Mouse (Mus musculus) layer of hippocampus, adult 2 months (tissue): Measurements from ENCODE around the gene Slco4a1. TPM values are rescaled to one million over a fixed set of nuclear protein-coding genes. Genes with fewer than 3 reads are reported as not detected.

ENCODE experiments used
- DNase-seq, 2 experiments: peaks; one replicate each; pipeline ENCODE4 v3.0.0; 2022; ENCODE audit warnings: low spot score in 2 of 2
- H3K27ac ChIP-seq: fragments of 200-600 bp; 2 replicates; pipeline ENCODE4 v1.8.1; 2022
- H3K4me3 ChIP-seq: fragments of 200-600 bp; 2 replicates; pipeline ENCODE4 v1.8.1; 2022; ENCODE audit warnings: mild to moderate bottlenecking
- CTCF ChIP-seq: fragments of 200-600 bp; conservative IDR thresholded peaks from 2 replicates; pipeline ENCODE4 v1.8.1; 2022; ENCODE audit warnings: antibody characterized with exemption, mild to moderate bottlenecking, moderate library complexity
- total RNA-seq, 2 experiments: library from RNA; stranded (reverse); gene quantifications; 2 replicates each; pipeline ENCODE4 v1.2.3; 2021

Slco4a1 gene
- total RNA-seq, 2 experiments from 2014 or later = 1.3 to 1.8 TPM

DNA sequence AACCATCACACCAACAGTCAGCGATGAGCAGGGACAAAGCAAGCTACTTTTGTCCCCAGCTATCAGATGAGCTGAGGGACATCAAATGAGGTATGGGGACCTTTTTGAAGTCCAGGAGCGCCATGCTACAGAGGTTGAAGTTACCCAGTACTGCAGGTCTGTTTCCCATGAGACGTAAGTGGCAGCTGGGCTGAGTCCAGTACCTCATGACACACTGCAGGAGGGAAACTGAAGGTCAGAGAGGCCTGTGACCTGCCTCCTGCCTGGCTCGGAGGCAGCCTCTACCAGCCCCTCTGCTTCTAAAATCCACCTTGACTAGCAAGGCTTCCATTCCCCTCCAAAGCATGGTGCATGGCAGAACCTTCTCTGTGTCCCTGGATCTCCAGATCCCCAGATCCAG lies 3.4 kb downstream of the Slco4a1 start:
- Histone ChIP-seq H3K27ac (no peak overlapping the region), H3K4me3 (no peak overlapping the region)
- no peak for TF ChIP-seq CTCF
- DNase-seq = no peak

DNA sequence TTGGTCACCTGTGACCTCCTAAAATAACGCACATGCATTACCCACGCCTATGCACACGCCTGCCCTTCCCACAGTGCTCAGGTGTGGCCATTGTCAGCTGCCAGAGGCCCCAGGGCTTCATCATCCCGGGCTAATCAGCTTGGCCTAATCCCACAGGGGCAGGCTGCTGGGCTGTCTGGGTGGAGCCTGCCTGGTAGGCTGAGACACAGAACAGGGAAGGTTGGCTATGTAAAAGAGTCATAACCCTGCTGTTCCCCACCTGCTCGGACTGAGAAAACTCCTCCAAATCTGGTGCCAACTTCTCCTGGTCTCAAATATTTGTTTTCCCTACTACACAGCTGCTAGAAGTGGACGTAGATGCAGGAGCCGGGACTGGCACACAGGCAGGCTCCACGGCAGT lies 4.8 kb downstream of the Slco4a1 start:
- no peak for TF ChIP-seq CTCF
- H3K27ac ChIP-seq = no peak overlapping the region
- DNase-seq = no peak
- H3K4me3 ChIP-seq = no peak overlapping the region

DNA sequence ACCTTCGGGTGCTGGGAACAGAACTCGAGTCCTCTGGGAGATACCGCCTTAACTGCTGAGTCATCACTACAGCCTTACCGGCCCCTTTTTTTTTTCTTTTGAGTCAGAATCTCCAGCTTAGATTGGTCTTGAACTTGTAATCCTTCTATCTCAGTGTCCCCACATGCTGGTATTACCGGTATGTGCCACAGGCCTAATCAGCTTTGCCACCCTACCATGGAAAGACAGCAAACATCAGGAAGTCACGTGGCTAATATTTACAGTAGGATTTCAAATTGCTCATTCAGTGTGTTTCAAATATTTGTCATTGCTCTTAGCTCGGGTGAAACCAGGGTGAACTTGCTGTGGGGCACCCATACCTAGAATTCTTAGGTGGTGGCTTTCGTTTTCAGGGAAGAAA lies 6.5 kb downstream of the Slco4a1 start:
- TF ChIP-seq CTCF = no peak
- Histone ChIP-seq H3K27ac (no peak overlapping the region), H3K4me3 (no peak overlapping the region)
- no peak for DNase-seq

DNA sequence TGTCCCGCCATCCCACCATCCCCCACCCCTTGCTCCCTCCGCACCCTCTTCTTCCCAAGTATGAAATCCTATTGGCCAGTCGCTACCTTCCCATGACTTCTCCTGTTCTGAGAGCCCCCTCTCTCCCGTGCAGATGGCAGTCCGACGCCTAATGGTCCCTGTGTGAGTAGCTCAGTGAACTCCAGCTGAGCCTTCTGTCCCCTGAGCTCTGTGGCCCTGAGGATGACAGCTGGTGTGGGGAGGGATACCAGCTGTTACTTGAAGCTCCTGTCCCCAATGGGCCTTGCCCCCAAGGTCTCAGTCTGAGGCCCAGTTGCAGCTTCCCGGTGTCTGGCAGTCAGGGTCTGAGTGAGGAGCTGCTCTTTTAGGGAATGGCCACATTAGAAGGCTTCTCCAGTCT lies 10.5 kb downstream of the Slco4a1 start:
- DNase-seq = no peak
- no peak for TF ChIP-seq CTCF
- H3K27ac ChIP-seq = no peak overlapping the region
- H3K4me3 ChIP-seq = no peak overlapping the region

DNA sequence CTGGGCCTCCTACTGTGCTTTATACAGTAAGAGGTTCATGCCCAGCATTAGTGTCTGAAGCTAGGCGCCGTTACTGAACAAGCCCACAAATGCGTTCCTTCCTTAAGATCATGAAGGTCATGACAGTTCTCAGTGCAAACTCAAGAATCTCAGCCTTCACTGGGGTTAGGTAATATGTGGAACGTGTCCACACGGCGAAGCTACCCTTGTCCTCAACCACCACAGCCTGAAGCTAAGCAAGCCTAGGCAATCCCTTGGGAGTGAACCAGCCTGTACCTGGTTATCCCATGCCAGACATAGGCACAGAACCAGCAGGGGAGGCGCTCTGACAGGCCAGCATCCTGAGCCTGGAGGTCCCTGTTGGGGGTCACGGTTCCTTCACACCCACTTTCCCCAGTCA lies 12.8 kb downstream of the Slco4a1 start:
- DNase-seq = no peak
- Histone ChIP-seq H3K27ac (no peak overlapping the region), H3K4me3 (no peak overlapping the region)
- no peak for TF ChIP-seq CTCF

DNA sequence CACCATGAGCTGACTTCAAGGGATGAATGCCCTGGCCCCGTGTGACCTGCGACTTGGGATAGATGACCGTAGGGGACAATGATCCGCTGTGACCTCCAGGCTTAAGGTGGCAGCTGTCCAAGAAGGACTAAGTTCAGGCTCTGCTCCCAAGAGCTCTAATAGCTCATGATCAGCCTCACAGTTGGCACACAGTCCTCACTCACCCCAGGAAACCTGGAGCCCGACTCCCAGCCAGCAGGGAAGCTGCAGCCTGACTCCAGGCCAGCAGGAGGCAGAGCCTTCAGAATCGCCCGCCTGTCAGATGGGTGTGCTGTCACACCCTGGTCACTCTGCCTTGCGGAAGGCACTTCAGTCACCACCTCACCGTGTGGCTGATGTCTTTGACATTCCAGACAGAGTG lies 13.7 kb downstream of the Slco4a1 start:
- no peak for DNase-seq
- H3K4me3 ChIP-seq = no peak overlapping the region
- no peak overlapping the region for H3K27ac ChIP-seq
- peak; percentile 42 for TF ChIP-seq CTCF

DNA sequence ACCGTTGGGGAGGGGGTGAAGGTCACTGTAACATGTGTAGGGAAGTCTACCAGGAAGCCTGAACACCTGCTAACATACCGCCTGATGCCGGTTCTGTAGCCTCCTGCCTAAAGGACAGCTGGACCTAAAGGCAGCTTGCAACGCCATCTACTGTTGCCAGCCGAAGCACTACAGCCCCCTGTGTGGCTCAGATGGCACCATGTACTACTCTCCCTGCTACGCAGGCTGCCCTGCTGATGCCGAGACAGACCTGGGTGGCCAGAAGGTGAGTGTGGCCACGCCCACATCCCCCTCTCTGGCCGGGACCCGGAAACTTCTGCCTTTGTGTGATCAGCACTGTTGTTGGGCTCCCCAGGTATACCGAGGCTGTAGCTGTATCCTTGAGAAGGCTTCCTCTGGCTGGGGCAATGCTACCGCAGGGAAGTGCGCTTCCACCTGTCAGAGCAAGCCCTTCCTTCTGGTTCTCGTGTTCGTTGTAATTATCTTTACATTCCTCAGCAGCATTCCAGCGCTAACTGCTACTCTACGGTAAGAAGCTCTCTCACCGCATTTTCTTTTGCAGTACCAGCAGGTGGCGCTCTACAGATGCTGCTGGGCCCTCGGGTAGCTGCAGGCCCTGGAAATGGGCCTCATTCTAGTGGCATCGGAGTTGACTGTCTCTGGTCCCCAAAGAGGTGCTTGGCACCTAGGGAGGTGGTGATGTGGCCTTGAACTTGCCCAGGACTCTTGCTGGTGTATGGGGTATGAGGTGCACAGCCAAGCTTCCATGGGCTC lies 16.4 kb downstream of the Slco4a1 start:
- DNase-seq = peak in 1 of 2 experiments; percentile 47
- Histone ChIP-seq H3K27ac (no peak overlapping the region), H3K4me3 (no peak overlapping the region)
- peak; percentile 75 for TF ChIP-seq CTCF

DNA sequence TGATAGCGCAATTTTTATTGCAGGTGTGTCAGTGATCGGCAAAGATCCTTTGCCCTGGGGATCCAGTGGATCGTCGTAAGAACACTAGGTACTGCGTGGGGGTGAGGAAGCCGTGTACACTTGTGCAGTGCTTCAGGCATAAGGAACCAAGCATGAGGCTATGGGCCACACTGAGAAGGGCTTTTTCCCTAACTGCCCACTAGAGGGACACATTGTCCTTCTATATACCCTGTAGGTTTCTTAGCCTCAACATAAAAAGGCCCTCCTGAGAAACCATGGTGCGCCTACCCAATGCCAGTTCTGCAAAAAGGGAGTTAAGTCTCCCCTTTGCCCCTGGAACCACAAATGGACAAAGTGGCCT lies 17.0 kb downstream of the Slco4a1 start:
- H3K4me3 ChIP-seq = no peak overlapping the region
- TF ChIP-seq CTCF = peak; percentile 70
- peak; percentile 61 to 72 for DNase-seq
- no peak overlapping the region for H3K27ac ChIP-seq

DNA sequence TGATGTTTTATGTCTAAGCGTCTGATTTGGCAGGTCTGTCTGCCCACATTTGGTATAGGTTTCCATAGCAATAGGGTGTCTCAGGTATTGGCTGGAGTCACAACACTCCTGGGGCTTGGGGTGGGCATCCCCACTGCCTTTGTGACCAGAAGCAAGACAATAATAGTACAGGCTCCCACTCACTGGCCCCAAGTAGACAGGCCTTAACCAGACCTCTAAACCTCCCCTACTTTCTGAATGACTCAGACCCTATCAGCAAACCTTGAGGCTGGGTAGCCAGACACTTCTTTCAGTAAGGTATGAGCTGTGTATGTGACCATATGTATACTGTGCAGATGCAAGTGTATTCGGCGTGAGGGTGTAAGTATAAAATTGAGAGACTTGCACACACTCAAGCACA lies 18.8 kb downstream of the Slco4a1 start:
- Histone ChIP-seq H3K27ac (no peak overlapping the region), H3K4me3 (no peak overlapping the region)
- no peak for TF ChIP-seq CTCF
- no peak for DNase-seq

DNA sequence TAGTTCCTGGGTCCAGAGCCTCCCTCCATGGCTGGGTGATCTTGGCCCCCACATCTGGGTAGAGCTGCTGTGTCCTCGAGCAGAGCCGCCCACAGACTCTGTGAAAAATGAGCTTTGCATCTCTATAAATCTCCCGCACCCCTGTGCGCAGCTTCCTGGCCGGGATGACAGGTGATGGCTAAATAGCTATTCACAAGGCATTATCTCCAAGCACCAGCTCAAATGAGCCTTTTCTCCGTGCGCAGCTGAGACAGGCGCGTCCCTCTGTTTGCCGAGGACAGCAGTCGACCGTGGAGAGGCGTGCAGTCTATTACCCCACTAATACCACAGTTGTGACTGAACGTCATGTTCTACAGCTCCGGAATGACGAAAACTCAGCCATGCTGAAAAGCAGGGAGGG lies 26.2 kb downstream of the Slco4a1 start:
- no peak for DNase-seq
- TF ChIP-seq CTCF = no peak
- H3K4me3 ChIP-seq = no peak overlapping the region
- H3K27ac ChIP-seq = no peak overlapping the region

DNA sequence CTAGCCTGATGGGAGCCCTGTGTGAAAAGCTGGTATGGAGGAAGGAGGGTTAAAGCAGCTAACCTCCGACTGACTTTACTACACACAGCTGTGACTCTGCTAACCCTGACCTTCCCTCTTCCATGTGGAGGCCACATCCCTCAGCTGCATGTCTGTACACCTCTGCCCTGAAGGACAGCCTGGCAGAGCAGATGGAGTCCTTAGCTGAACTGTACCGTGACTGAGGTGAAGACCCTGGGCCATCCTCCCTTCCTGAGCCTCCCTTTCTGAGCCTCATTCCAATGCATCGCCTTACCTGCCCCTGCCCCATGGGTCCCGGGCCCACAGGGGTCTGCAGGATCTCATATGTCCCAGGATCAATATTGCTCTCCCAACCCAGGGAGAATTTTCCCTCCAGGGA lies 28.8 kb downstream of the Slco4a1 start:
- H3K4me3 ChIP-seq = no peak overlapping the region
- DNase-seq = no peak
- no peak overlapping the region for H3K27ac ChIP-seq
- TF ChIP-seq CTCF = no peak

DNA sequence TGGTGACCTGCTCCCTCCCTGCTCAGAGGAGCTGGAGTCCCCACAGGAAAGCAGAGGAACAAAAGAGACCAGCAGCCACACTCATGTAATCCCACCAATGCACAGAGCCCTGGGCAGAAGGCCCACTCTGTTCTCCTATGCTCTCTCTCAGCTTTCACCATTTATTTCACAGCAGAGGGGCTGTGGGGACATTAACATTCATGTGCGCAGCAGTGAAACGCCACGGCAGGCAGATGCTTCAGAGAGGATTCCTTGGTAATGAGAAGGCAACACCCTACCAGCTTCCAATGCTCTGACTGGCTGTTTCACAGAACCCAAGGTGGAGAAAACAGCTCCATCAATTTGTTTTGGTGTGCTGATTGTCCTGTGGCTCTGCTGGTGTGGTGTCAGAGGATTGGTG lies 29.3 kb downstream of the Slco4a1 start:
- H3K4me3 ChIP-seq = no peak overlapping the region
- TF ChIP-seq CTCF = no peak
- no peak for DNase-seq
- no peak overlapping the region for H3K27ac ChIP-seq

DNA sequence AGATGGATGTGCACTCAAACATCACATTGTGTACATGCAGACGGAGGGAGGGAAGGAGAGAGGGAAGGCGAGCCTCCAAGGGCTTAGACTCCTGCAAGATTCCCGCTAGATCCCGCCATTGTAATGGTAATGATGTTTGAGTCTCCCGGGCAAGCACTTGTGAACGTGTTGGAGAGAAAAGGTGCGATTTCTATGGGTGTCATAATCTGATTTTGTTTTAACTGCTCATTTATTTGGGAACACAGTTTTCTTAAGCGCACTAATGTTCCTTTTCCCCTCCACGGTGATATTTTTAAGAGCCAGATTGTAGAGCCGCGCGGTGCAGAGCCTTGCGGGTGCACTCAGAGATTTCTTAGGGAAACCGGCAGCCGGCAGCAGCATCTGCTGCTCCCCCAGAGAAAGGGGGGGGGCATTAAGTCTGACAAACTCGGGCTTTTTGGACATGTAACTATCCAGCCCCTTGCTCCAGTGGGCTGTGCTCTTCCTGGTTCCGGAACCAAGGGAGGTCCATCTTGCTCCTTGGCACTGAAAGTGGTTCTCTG lies 32.2 kb downstream of the Slco4a1 start:
- peak in 1 of 2 experiments; percentile 52 for DNase-seq
- H3K27ac ChIP-seq = peak overlapping the region; percentile 39; the same call in 1 of the 2 replicates
- TF ChIP-seq CTCF = no peak
- no peak overlapping the region; the same call in 1 of the 2 replicates for H3K4me3 ChIP-seq

DNA sequence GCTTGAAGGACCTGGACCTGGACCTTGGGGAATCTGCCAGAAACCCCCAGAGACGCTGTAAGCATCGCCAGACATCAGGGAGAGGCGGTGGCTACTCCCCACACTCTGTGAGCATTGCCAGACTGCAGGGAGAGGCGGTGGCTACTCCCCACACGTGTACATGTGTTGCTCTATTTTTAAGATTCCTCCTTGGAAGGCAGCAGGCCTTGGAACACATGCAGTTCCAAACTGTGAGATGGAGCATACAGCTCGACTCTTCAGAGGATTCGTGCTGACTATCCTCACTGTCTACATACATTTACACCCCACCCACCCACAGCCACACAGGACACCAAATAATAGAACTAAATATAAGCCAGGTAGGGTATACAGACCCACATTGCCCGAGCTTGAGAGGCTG lies 39.9 kb downstream of the Slco4a1 start:
- Histone ChIP-seq H3K4me3 (no peak overlapping the region), H3K27ac (no peak overlapping the region)
- DNase-seq = peak in 1 of 2 experiments; percentile 32
- no peak for TF ChIP-seq CTCF
